Mouse (Mus musculus): Measurements from ENCODE around the gene Tssk2.

Gene Tssk2

GRCm38 (mm10) chr16:17898462-17898861 is at the start of gene Tssk2, which contains the start of gene Dgcr2:
Tssk2 (plus strand) TSS chr16:17898637.
Dgcr2 (minus strand) TSS chr16:17898562.
- no peak for DNase-seq (ENCODE audit: low spot score in 2 of 2)

- DNase-seq (ENCODE audit: low spot score in 2 of 2), result peak in 1 of 2 experiments; percentile 17
Measured at GRCm38 (mm10) chr16:17848928-17849327, 49.5 kb upstream of the Tssk2 start.

GRCm38 (mm10) chr16:17849486-17849885 is 49.0 kb upstream of the Tssk2 start:
- DNase-seq (ENCODE audit: low spot score in 2 of 2), result no peak

- no peak for DNase-seq (ENCODE audit: low spot score in 2 of 2)
Measured at GRCm38 (mm10) chr16:17851331-17851730, 47.1 kb upstream of the Tssk2 start.

- no peak for DNase-seq (ENCODE audit: low spot score in 2 of 2)
Measured at GRCm38 (mm10) chr16:17851860-17852259, 46.6 kb upstream of the Tssk2 start.

GRCm38 (mm10) chr16:17853263-17853662 is 45.2 kb upstream of the Tssk2 start:
- no peak for DNase-seq (ENCODE audit: low spot score in 2 of 2)

GRCm38 (mm10) chr16:17857157-17857556 is 41.3 kb upstream of the Tssk2 start:
- DNase-seq (ENCODE audit: low spot score in 2 of 2), result no peak

GRCm38 (mm10) chr16:17858592-17858991 is 39.8 kb upstream of the Tssk2 start:
- no peak for DNase-seq (ENCODE audit: low spot score in 2 of 2)

GRCm38 (mm10) chr16:17865293-17865692 is 33.1 kb upstream of the Tssk2 start:
- DNase-seq (ENCODE audit: low spot score in 2 of 2), result no peak

GRCm38 (mm10) chr16:17865770-17866169 is 32.7 kb upstream of the Tssk2 start:
- DNase-seq (ENCODE audit: low spot score in 2 of 2), result no peak

GRCm38 (mm10) chr16:17871248-17871647 is 27.2 kb upstream of the Tssk2 start:
- no peak for DNase-seq (ENCODE audit: low spot score in 2 of 2)

GRCm38 (mm10) chr16:17872995-17873394 is 25.4 kb upstream of the Tssk2 start:
- DNase-seq (ENCODE audit: low spot score in 2 of 2), result no peak

GRCm38 (mm10) chr16:17875174-17875573 is 23.3 kb upstream of the Tssk2 start:
- peak in 1 of 2 experiments; percentile 18 for DNase-seq (ENCODE audit: low spot score in 2 of 2)

GRCm38 (mm10) chr16:17876096-17876495 is 22.3 kb upstream of the Tssk2 start:
- no peak for DNase-seq (ENCODE audit: low spot score in 2 of 2)

GRCm38 (mm10) chr16:17879571-17879970 is 18.9 kb upstream of the Tssk2 start:
- no peak for DNase-seq (ENCODE audit: low spot score in 2 of 2)

GRCm38 (mm10) chr16:17882196-17882595 is 16.2 kb upstream of the Tssk2 start:
- DNase-seq (ENCODE audit: low spot score in 2 of 2), result no peak

- no peak for DNase-seq (ENCODE audit: low spot score in 2 of 2)
Measured at GRCm38 (mm10) chr16:17884116-17884515, 14.3 kb upstream of the Tssk2 start.

- no peak for DNase-seq (ENCODE audit: low spot score in 2 of 2)
Measured at GRCm38 (mm10) chr16:17889689-17890341, 8.6 kb upstream of the Tssk2 start.

- DNase-seq (ENCODE audit: low spot score in 2 of 2), result no peak
Measured at GRCm38 (mm10) chr16:17890342-17890727, 8.1 kb upstream of the Tssk2 start.

- peak; percentile 50 to 65 for DNase-seq (ENCODE audit: low spot score in 2 of 2)
Measured at GRCm38 (mm10) chr16:17890917-17891566, 7.4 kb upstream of the Tssk2 start.

- peak; percentile 97 to 99 for DNase-seq (ENCODE audit: low spot score in 2 of 2)
Measured at GRCm38 (mm10) chr16:17891567-17891959, 6.9 kb upstream of the Tssk2 start, which contains the start of gene Gm20518. Gm20518 (minus strand) TSS chr16:17891671.

- peak in 1 of 2 experiments; percentile 39 for DNase-seq (ENCODE audit: low spot score in 2 of 2)
Measured at GRCm38 (mm10) chr16:17892606-17893005, 5.8 kb upstream of the Tssk2 start.

GRCm38 (mm10) chr16:17893923-17894322 is 4.5 kb upstream of the Tssk2 start, which contains the start of gene Tssk1:
Tssk1 (plus strand) TSS chr16:17894223.
- no peak for DNase-seq (ENCODE audit: low spot score in 2 of 2)

All from heart, adult 9 months (tissue).